Mouse (Mus musculus): ENCODE results near the gene Asb11. TPM values are rescaled to one million over a fixed set of nuclear protein-coding genes. Genes with fewer than 3 reads are reported as not detected.

Gene Asb11
- total RNA-seq, 4 experiments from 2014 or later, result 156 to 181 (median 167) TPM

DNA sequence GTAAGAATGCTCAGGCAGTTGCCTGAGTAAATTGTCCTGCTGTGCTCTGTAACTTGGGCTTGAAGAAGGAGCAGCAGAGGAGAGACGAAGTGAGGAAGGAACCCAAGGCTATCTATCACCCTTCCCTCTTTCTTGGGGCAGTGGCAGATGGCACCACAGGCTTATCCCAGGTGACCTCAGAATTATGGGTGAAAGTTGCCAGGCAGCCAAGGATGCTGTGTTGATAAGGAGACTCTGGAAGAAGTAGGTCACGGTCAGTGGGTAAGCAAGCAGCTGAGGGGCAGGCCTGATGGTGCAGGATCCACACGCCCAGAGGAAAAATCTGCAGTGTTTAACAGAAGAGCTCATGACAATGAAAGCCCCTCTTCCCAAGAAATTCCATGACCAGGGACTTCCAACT is 4.5 kb downstream of the Asb11 start:
- DNase-seq (ENCODE audit: low spot score in 2 of 2), result no peak

DNA sequence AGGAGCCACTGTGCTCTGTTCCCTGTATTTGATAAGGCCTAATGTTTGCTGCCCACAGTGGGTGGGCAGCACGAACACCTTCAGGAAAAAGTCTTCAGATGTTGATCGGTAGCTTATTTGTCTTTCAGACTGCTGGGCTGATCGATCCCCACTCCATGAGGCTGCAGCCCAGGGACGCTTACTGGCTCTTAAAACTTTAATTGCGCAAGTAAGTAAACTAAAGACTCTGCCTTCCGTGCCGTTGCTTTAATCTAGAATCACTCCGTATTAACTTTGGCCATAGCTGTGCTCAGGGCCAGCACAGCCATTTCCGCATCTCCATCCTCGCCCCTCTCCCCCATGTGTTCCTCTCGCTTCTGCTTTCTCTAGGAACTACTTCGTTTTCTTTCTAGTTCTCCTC is 8.8 kb downstream of the Asb11 start:
- no peak for DNase-seq (ENCODE audit: low spot score in 2 of 2)

DNA sequence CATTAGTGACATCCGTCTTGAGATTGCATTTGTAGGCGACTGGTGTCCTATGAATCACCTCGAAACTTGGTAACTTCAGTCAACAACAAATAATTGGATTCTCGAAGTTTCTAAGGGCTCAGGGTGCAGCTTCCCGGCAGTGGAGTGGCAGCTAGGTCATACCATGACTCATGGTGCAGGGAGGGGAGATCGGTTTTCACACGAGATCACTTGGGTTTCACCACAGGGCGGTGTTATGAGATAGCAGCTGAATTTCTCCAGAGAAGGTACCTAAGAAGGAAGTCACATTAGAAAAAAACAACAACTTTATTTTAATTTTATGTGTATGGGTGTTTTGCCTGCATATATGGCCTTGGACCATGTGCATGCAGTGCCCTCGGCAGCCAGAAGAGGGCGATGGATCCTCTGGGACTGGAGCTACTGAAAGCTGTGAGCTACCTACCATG is 9.3 kb downstream of the Asb11 start:
- DNase-seq (ENCODE audit: low spot score in 2 of 2), result no peak

DNA sequence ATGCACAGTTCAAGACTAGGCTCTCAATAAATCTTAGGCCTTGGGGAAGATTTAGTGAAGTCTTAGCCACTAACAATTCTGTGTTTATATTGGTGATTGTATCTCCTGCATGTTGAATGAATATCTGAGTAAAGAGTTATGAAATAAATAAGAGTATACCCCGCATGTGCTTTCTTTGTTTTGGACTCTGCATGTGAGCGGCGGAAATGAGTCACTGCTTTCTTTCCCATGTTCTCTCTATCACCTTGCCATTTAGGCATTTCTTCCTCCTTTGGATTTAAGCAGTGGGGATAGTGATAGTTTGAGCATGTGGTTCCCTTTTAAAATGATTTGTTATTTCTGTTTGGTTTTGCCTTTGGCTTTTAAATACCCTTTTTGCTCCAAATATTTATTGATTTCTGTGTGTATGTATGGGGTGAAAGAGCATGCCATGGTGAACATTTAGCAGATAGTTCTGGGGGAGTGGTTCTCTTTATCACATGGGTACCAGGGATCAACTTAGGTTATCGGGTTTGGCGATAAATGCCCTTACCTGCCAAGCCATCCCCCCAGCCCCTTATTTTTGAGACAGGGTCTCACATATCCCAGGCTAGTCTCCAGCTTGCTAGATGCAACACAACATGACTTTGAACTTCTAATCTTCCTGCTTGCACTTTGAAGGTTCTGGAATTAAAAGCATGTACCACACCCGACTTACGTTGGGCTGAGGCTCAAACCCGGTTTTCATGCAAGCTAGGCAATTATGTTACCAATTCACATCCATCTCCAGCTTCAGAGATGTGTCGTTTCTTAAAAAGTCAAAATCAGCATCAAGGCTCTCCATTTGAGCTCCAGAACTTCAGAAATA is 10.3 kb downstream of the Asb11 start:
- no peak for DNase-seq (ENCODE audit: low spot score in 2 of 2)

DNA sequence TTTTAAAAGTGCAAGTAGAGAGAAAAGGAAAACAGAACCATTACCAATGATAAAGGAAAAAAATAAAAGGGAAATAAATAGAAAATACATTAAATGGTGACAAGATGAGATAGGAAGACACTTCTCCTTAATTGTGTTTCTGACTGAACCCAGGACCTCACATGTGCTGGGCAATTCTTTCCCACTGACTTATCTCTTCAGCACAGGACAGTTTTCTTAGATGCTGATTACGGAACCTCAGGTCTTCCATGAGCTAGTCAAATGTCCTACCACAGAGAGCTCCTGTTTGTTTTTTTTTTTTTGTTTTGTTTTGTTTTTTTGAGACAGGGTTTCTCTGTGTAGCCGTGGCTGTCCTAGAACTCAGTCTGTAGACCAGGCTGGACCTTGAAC is 10.9 kb downstream of the Asb11 start:
- no peak for DNase-seq (ENCODE audit: low spot score in 2 of 2)

DNA sequence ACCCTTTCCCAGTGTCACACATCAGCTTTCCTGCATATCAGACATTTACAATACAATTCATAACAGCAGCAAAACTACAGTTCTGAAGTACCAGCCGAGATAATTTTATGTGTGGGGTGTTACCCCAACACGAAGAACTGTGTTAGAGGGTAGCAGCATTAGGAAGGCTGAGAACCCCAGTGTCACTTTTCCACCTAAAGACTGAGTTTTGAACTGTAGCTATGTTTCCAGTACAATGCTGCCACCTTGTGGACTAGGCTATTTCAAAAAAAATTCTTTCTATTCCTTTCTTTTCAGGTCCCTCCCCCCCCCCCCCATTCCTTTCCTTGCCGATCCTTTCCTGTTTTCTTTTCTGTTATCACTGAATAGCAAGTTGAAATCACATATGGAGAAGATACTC is 12.4 kb downstream of the Asb11 start:
- DNase-seq (ENCODE audit: low spot score in 2 of 2), result no peak

DNA sequence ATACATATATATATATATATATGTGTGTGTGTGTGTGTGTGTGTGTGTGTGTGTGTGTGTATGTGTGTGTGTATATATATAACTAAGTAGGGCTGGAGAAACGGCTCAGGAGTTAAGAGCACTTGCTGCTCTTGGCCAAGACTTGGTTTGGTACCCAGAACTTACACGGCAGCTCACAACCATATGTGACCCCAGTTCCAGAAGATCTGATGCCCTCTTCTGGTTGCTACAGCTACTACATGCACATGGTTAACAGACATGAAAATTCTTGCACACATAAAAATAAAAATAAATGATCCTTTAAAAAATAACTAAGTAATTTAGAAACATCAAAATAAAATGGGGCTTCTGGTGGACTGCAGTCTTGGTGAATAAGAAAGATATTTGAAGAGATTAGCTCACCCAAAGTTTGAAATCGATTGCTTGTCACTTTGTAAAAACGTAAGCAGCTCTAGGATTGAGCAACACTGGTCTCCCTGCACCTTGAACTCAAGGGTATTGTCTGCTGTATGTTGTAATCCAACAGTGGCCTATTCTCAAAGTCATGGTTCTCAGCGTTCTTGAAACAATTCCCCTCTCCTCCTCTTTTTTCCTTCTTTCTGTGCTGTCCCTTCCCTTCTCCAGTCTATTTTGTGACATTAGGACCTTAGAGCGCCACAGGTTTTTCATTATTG is 22.5 kb downstream of the Asb11 start:
- DNase-seq (ENCODE audit: low spot score in 2 of 2), result no peak

DNA sequence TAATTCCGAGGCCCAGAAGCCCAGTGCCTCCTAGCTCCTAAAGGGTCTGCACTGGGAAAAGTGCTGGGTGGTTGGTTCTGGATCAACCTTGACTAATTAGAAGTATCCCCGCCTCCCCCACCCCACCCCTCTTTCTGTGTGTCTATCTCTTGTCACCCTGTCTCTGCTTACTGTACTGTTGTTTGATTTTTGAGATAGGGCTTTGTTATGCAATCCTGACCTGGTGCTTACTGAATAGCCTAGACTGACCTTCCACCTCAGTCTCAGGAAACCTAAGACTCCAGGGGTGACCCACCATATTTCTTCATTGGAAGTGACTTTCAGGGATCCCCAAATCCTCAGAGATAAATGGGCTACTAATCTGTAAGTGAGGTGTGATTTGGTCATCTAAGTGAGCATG is 65.5 kb downstream of the Asb11 start:
- no peak for DNase-seq (ENCODE audit: low spot score in 2 of 2)

DNA sequence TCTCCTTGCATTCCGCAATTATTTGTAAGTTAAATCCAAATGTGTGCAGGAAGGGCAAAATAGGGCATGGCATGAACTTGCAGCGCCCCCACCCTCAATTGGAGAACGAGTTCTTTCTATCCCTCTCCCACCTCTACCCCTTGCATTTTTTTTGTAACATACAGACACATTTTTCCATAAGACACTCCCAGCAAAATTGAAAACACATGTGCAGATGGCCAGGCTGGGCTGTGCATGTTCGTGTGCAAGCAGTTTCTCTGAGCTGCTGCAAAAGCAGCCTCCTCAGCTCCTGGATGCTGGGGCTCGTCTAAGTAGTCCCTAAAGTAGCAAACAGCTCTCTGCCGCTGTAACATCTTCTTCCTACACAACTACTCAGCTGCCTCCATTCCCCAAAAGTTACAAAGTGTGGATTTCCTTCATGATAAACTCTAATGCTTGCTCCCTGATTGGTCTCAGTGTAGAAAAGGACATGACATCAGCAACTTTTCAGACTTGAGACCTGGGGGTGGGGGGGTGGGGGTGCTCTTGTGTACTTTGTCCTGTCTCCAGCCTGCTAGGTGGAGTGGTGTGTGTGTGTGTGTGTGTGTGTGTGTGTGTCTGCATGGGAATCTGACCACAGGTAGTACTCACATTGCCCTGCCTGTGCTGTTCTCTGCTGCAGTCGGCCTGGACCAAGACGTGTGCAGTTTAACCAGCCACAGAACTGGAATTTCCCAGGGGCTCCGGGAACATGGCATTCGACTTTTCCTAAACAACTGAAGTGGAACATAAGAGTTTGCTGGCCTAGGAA is 69.1 kb downstream of the Asb11 start, which contains the start of gene Asb9:
Gene Asb9 (plus strand): TSS at position 619 of the 790 bp plus-strand sequence.
- no peak for DNase-seq (ENCODE audit: low spot score in 2 of 2)

DNA sequence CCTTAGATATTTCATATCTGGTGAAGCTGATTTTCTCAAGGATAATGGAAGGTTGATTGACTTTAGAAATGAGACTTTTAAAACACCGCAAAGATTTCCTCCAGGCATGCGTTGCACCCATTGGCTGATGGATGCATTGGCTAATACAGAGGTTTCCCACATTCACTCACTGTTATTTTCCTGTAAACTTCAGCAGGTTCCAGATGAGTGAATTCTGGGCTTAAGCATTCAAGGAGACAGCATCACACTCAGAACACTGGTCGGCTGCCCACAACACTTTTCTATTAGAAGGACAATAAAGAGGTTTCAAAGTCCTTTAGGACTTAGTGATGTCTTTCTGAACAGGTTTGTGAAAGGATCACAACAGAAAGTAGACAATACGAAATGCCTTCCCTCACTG is 70.3 kb downstream of the Asb11 start:
- no peak for DNase-seq (ENCODE audit: low spot score in 2 of 2)

DNA sequence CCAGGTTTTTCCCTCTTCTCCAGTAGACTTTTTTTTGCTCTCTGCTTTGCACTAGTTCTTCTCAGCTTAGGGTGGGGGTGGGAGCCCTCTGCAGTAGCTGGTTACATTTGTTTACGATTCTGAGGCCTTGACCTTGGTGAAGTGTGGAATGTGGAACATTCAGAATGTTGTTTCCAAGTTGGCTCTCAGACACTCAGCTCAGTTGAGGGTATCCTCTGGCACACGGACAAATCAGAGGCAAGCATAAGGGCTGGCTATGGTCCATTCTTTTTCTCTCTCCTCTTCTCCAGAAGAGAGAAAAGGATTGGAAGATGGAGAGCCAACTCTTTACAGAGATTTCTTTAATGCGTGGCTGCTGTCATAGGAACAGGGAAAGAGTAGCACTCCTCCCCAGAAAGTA is 71.9 kb downstream of the Asb11 start:
- DNase-seq (ENCODE audit: low spot score in 2 of 2), result no peak

Other genes with a start within 250 kb of the Asb11 start
- gene Bmx, start 178.8 kb upstream of the Asb11 start, total RNA-seq (2022), result under 1 TPM; 0.12 to 0.52 (median 0.31) TPM
- gene Pir, start 167.6 kb upstream of the Asb11 start, total RNA-seq (2022), result 1 to 10 TPM; 4.9 to 5.9 (median 5.2) TPM
- 1 to 10 TPM; 2.5 to 3.5 (median 2.8) TPM for gene Vegfd, start 63.6 kb upstream of the Asb11 start, total RNA-seq (2022)
- 1 to 10 TPM; 1.0 to 1.3 (median 1.2) TPM for gene Piga, start 17.2 kb upstream of the Asb11 start, total RNA-seq (2022)
- gene Asb9, start 69.3 kb downstream of the Asb11 start, total RNA-seq (2022), result under 1 TPM in 2 of 4 experiments, not detected in 2; 0.22 to 0.59 TPM